Mouse (Mus musculus) limb, embryonic 15.5 days (tissue): ENCODE data around the gene Bmp10. TPM values are rescaled to one million over a fixed set of nuclear protein-coding genes. Genes with fewer than 3 reads are reported as not detected.

Experiments used
- ATAC-seq: fragments of 200-750 bp; cut with Nextera tagmentation; 2 replicates; pipeline ENCODE4 v1.8.0; 2017; ENCODE audit warnings: low read depth, moderate TSS enrichment; ENCODE audit not compliant: insufficient number of reproducible peaks, low FRiP score, low TSS enrichment
- H3K27ac ChIP-seq: fragments of 300-500 bp; sonication (generic); 2 replicates; pipeline ENCODE4 v1.5.1; 2015; ENCODE audit warnings: moderate library complexity, mild to moderate bottlenecking, inconsistent platforms
- H3K27me3 ChIP-seq: fragments of 300-500 bp; sonication (generic); 2 replicates; pipeline ENCODE4 v1.6.1; 2015; ENCODE audit warnings: inconsistent platforms
- H3K36me3 ChIP-seq: fragments of 300-500 bp; sonication (generic); 2 replicates; pipeline ENCODE4 v1.6.1; 2015; ENCODE audit warnings: inconsistent platforms
- H3K4me1 ChIP-seq: fragments of 300-500 bp; sonication (generic); 2 replicates; pipeline ENCODE4 v1.6.1; 2015; ENCODE audit warnings: inconsistent platforms
- H3K4me2 ChIP-seq: fragments of 300-500 bp; sonication (generic); 2 replicates; pipeline ENCODE4 v1.6.1; 2015; ENCODE audit warnings: mild to moderate bottlenecking, inconsistent platforms
- H3K4me3 ChIP-seq: fragments of 300-500 bp; sonication (generic); 2 replicates; pipeline ENCODE4 v1.5.1; 2015; ENCODE audit warnings: mild to moderate bottlenecking, inconsistent platforms
- H3K9ac ChIP-seq: fragments of 300-500 bp; sonication (generic); 2 replicates; pipeline ENCODE4 v1.6.1; 2015; ENCODE audit warnings: inconsistent platforms
- H3K9me3 ChIP-seq: fragments of 300-500 bp; sonication (generic); 2 replicates; pipeline ENCODE4 v1.6.1; 2016; ENCODE audit warnings: inconsistent platforms
- WGBS: fragments of 180-500 bp; shearing (Covaris S2); methylation state at CpG from one replicate; pipeline ENCODE4 v1.1.7; 2015; 5-methylcytosine and 5-hydroxymethylcytosine counted together
- polyA plus RNA-seq: library from polyadenylated mRNA; unstranded; fragments of >200 nt; fragmentation: Nextera tagmentation; extraction: Ambion mirVana; gene quantifications from 2 replicates; pipeline ENCODE4 v1.2.1, GENCODE M21; 2015

Gene Bmp10
- polyA plus RNA-seq, 1 experiment from 2014 or later, result not detected

GRCm38 (mm10) chr6:87401456-87401855 is 27.3 kb upstream of the Bmp10 start:
- H3K4me2 ChIP-seq, result no peak overlapping the region
- no peaks in the 10 kb centered on the region for H3K9me3 ChIP-seq
- H3K27ac ChIP-seq, result no peak overlapping the region
- WGBS, result 41% methylated on average over 6 of the region's 6 CpGs
- H3K36me3 ChIP-seq, result no peaks in the 10 kb centered on the region
- no peak overlapping the region for H3K4me3 ChIP-seq
- no peak overlapping the region for H3K9ac ChIP-seq
- no peaks in the 10 kb centered on the region for H3K4me1 ChIP-seq
- ATAC-seq, result no peak
- H3K27me3 ChIP-seq, result no peaks in the 10 kb centered on the region

- WGBS, result 23% methylated on average over 3 of the region's 3 CpGs
- H3K9me3 ChIP-seq, result no peaks in the 10 kb centered on the region
- H3K36me3 ChIP-seq, result no peaks in the 10 kb centered on the region
- H3K4me2 ChIP-seq, result no peak overlapping the region
- H3K4me3 ChIP-seq, result no peak overlapping the region
- H3K27me3 ChIP-seq, result no peaks in the 10 kb centered on the region
- H3K9ac ChIP-seq, result no peak overlapping the region
- no peak for ATAC-seq
- no peak overlapping the region for H3K27ac ChIP-seq
- no peaks in the 10 kb centered on the region for H3K4me1 ChIP-seq
Measured at GRCm38 (mm10) chr6:87412011-87412410, 16.8 kb upstream of the Bmp10 start.

- Histone ChIP-seq H3K9me3 (no peaks in the 10 kb centered on the region), H3K4me1 (no peaks in the 10 kb centered on the region), H3K27ac (no peak overlapping the region), H3K27me3 (no peaks in the 10 kb centered on the region), H3K4me3 (no peak overlapping the region), H3K4me2 (no peak overlapping the region), H3K9ac (no peak overlapping the region), H3K36me3 (no peaks in the 10 kb centered on the region)
- WGBS, result 78% methylated on average over 7 of the region's 7 CpGs
- ATAC-seq, result no peak
Measured at GRCm38 (mm10) chr6:87422304-87422703, 6.5 kb upstream of the Bmp10 start.

GRCm38 (mm10) chr6:87424037-87424816 is 4.6 kb upstream of the Bmp10 start:
- no peak overlapping the region for H3K4me3 ChIP-seq
- H3K4me2 ChIP-seq, result no peak overlapping the region
- 65% methylated on average over 19 of the region's 19 CpGs for WGBS
- ATAC-seq, result no peak
- no peak overlapping the region for H3K9ac ChIP-seq
- no peaks in the 10 kb centered on the region for H3K36me3 ChIP-seq
- H3K27ac ChIP-seq, result no peak overlapping the region
- H3K4me1 ChIP-seq, result no peaks in the 10 kb centered on the region
- no peaks in the 10 kb centered on the region for H3K9me3 ChIP-seq
- H3K27me3 ChIP-seq, result no peaks in the 10 kb centered on the region

- no peaks in the 10 kb centered on the region for H3K4me1 ChIP-seq
- ATAC-seq, result no peak
- no peak overlapping the region for H3K4me3 ChIP-seq
- H3K36me3 ChIP-seq, result no peaks in the 10 kb centered on the region
- no peak overlapping the region for H3K4me2 ChIP-seq
- WGBS, result 70% methylated on average over 5 of the region's 5 CpGs
- H3K9ac ChIP-seq, result no peak overlapping the region
- no peaks in the 10 kb centered on the region for H3K27me3 ChIP-seq
- H3K9me3 ChIP-seq, result no peaks in the 10 kb centered on the region
- H3K27ac ChIP-seq, result no peak overlapping the region
Measured at GRCm38 (mm10) chr6:87426954-87427353, 1.8 kb upstream of the Bmp10 start.

- Histone ChIP-seq H3K4me2 (no peak overlapping the region), H3K9ac (no peak overlapping the region), H3K4me3 (no peak overlapping the region), H3K9me3 (no peaks in the 10 kb centered on the region), H3K27me3 (no peaks in the 10 kb centered on the region), H3K27ac (no peak overlapping the region), H3K4me1 (no peaks in the 10 kb centered on the region), H3K36me3 (no peaks in the 10 kb centered on the region)
- ATAC-seq, result no peak
- 74% methylated on average over 8 of the region's 8 CpGs for WGBS
Measured at GRCm38 (mm10) chr6:87427616-87428015, 1.2 kb upstream of the Bmp10 start.

- Histone ChIP-seq H3K27ac (no peak overlapping the region), H3K27me3 (no peaks in the 10 kb centered on the region), H3K4me1 (no peaks in the 10 kb centered on the region), H3K9me3 (no peaks in the 10 kb centered on the region), H3K4me3 (no peak overlapping the region), H3K36me3 (no peaks in the 10 kb centered on the region), H3K4me2 (no peak overlapping the region), H3K9ac (no peak overlapping the region)
- ATAC-seq, result no peak
- WGBS, result 80% methylated on average over 3 of the region's 3 CpGs
Measured at GRCm38 (mm10) chr6:87435791-87436190, 7.0 kb downstream of the Bmp10 start.

GRCm38 (mm10) chr6:87436745-87437144 is 8.0 kb downstream of the Bmp10 start:
- Histone ChIP-seq H3K27ac (no peak overlapping the region), H3K4me3 (no peak overlapping the region), H3K4me2 (no peak overlapping the region), H3K36me3 (no peaks in the 10 kb centered on the region), H3K27me3 (no peaks in the 10 kb centered on the region), H3K9me3 (no peaks in the 10 kb centered on the region), H3K4me1 (no peaks in the 10 kb centered on the region), H3K9ac (no peak overlapping the region)
- WGBS, result 81% methylated on average over 8 of the region's 8 CpGs
- no peak for ATAC-seq

- H3K4me2 ChIP-seq, result no peak overlapping the region
- no peaks in the 10 kb centered on the region for H3K36me3 ChIP-seq
- no peak for ATAC-seq
- no peaks in the 10 kb centered on the region for H3K9me3 ChIP-seq
- no peaks in the 10 kb centered on the region for H3K4me1 ChIP-seq
- WGBS, result 83% methylated on average over 11 of the region's 11 CpGs
- no peak overlapping the region for H3K27ac ChIP-seq
- no peaks in the 10 kb centered on the region for H3K27me3 ChIP-seq
- H3K9ac ChIP-seq, result no peak overlapping the region
- H3K4me3 ChIP-seq, result no peak overlapping the region
Measured at GRCm38 (mm10) chr6:87443253-87443652, 14.5 kb downstream of the Bmp10 start.

GRCm38 (mm10) chr6:87445222-87445621 is 16.4 kb downstream of the Bmp10 start:
- Histone ChIP-seq H3K9ac (no peak overlapping the region), H3K27me3 (no peaks in the 10 kb centered on the region), H3K4me2 (no peak overlapping the region), H3K27ac (no peak overlapping the region), H3K4me1 (no peaks in the 10 kb centered on the region), H3K36me3 (no peaks in the 10 kb centered on the region), H3K4me3 (no peak overlapping the region), H3K9me3 (no peaks in the 10 kb centered on the region)
- ATAC-seq, result no peak
- 79% methylated on average over 7 of the region's 7 CpGs for WGBS

- 79% methylated on average over 4 of the region's 4 CpGs for WGBS
Measured at GRCm38 (mm10) chr6:87447217-87447616, 18.4 kb downstream of the Bmp10 start.

GRCm38 (mm10) chr6:87449534-87449933 is 20.7 kb downstream of the Bmp10 start:
- ATAC-seq, result no peak
- no peaks in the 10 kb centered on the region for H3K27me3 ChIP-seq
- H3K27ac ChIP-seq, result no peak overlapping the region
- H3K36me3 ChIP-seq, result no peaks in the 10 kb centered on the region
- 83% methylated on average over 3 of the region's 3 CpGs for WGBS
- H3K9ac ChIP-seq, result no peak overlapping the region
- no peak overlapping the region for H3K4me3 ChIP-seq
- H3K4me1 ChIP-seq, result no peaks in the 10 kb centered on the region
- no peaks in the 10 kb centered on the region for H3K9me3 ChIP-seq
- H3K4me2 ChIP-seq, result no peak overlapping the region

More at GRCm38 (mm10) chr6:87447217-87447616, 18.4 kb downstream of the Bmp10 start:
- H3K27ac ChIP-seq, result no peak overlapping the region
- H3K4me3 ChIP-seq, result no peak overlapping the region
- H3K9me3 ChIP-seq, result no peaks in the 10 kb centered on the region
- no peaks in the 10 kb centered on the region for H3K36me3 ChIP-seq
- no peak overlapping the region for H3K4me2 ChIP-seq
- no peaks in the 10 kb centered on the region for H3K27me3 ChIP-seq
- H3K4me1 ChIP-seq, result no peaks in the 10 kb centered on the region
- no peak for ATAC-seq
- H3K9ac ChIP-seq, result no peak overlapping the region

- H3K27me3 ChIP-seq, result no peaks in the 10 kb centered on the region
- no peak overlapping the region for H3K4me2 ChIP-seq
- H3K4me1 ChIP-seq, result no peaks in the 10 kb centered on the region
- no peaks in the 10 kb centered on the region for H3K36me3 ChIP-seq
- H3K9me3 ChIP-seq, result no peaks in the 10 kb centered on the region
- no peak overlapping the region for H3K4me3 ChIP-seq
- H3K27ac ChIP-seq, result no peak overlapping the region
- no peak for ATAC-seq
- no peak overlapping the region for H3K9ac ChIP-seq
- WGBS, result 67% methylated on average over 3 of the region's 3 CpGs
Measured at GRCm38 (mm10) chr6:87451016-87451415, 22.2 kb downstream of the Bmp10 start.
